Mouse (Mus musculus) ES-E14 (cell line): ENCODE results near the gene Ankrd2. TPM values are rescaled to one million over a fixed set of nuclear protein-coding genes. Genes with fewer than 3 reads are reported as not detected.
A peak's percentile ranks its signal among the peaks of the same experiment; 100 is the strongest.

ENCODE experiments used
- DNase-seq: peaks from one replicate; pipeline ENCODE4 v3.0.0-alpha.2; 2013; ENCODE audit warnings: low read depth, low spot score
- H3K27ac ChIP-seq: 2 replicates; pipeline ENCODE4 v1.5.1; 2012; ENCODE audit warnings: low read depth, mild to moderate bottlenecking, low read length, moderate library complexity, mixed read lengths; ENCODE audit not compliant: poor library complexity, insufficient read depth, severe bottlenecking
- H3K36me3 ChIP-seq: 2 replicates; pipeline ENCODE4 v1.6.1; 2012; ENCODE audit warnings: mild to moderate bottlenecking, low read length, moderate library complexity, mixed read lengths; ENCODE audit not compliant: control insufficient read depth, poor library complexity, insufficient read depth, severe bottlenecking
- H3K4me1 ChIP-seq, 2 experiments: fragments of 150-350 bp in 1 of 2; sonication (generic) in 1 of 2; 2 replicates each; pipeline ENCODE4 v1.6.1; 2012; ENCODE audit warnings: low read length in 2 of 2, mild to moderate bottlenecking in 1 of 2, mixed read lengths in 1 of 2; ENCODE audit not compliant: control insufficient read depth in 2 of 2, insufficient read depth in 2 of 2, poor library complexity in 1 of 2
- H3K4me3 ChIP-seq, 2 experiments: fragments of 150-350 bp in 1 of 2; sonication (generic) in 1 of 2; 2 replicates each; pipeline ENCODE4 v1.5.1; 2012; ENCODE audit warnings: low read length in 2 of 2, low read depth in 1 of 2, mild to moderate bottlenecking in 1 of 2, mixed read lengths in 1 of 2; ENCODE audit not compliant: insufficient read depth in 1 of 2, poor library complexity in 1 of 2, severe bottlenecking in 1 of 2
- H3K9ac ChIP-seq: 2 replicates; pipeline ENCODE4 v1.6.1; 2012; ENCODE audit warnings: low read depth, mild to moderate bottlenecking, low read length, mixed read lengths; ENCODE audit not compliant: poor library complexity, insufficient read depth, severe bottlenecking
- H3K9me3 ChIP-seq: fragments of 150-350 bp; sonication (generic); 2 replicates; pipeline ENCODE4 v1.6.1; 2012; ENCODE audit warnings: low read depth, mild to moderate bottlenecking, low read length; ENCODE audit not compliant: control insufficient read depth, insufficient read depth
- CHD2 ChIP-seq: IDR thresholded peaks from 2 replicates; pipeline ENCODE4 v1.6.1; 2014; ENCODE audit warnings: mild to moderate bottlenecking, low read depth, low read length, inconsistent platforms
- HCFC1 ChIP-seq: IDR thresholded peaks from 2 replicates; pipeline ENCODE4 v1.6.1; 2012; ENCODE audit warnings: low read length, inconsistent platforms, borderline replicate concordance; ENCODE audit not compliant: insufficient read depth
- MAFK ChIP-seq: IDR thresholded peaks from 2 replicates; pipeline ENCODE4 v1.6.1; 2014; ENCODE audit warnings: mild to moderate bottlenecking, low read depth, low read length, inconsistent platforms; ENCODE audit not compliant: insufficient read depth
- ZC3H11A ChIP-seq: IDR thresholded peaks from 2 replicates; pipeline ENCODE4 v1.6.1; 2012; ENCODE audit warnings: low read depth, mild to moderate bottlenecking, inconsistent platforms, low read length, borderline replicate concordance
- ZNF384 ChIP-seq: IDR thresholded peaks from 2 replicates; pipeline ENCODE4 v1.6.1; 2012; ENCODE audit warnings: low read depth, low read length, inconsistent platforms
- in situ Hi-C, 2 experiments: fragments of 600-800 bp; cut with MboI; formaldehyde crosslinking; loops; one replicate each; pipeline ENCODE4 v1.15.1; 2025; ENCODE audit warnings: low sequenced_read_pairs in 2 of 2, inconsistent platforms in 1 of 2; ENCODE audit not compliant: unreplicated experiment in 2 of 2
- total RNA-seq: library from RNA; depleted of rRNA; stranded (reverse); fragments of 300-350 nt; gene quantifications from 2 replicates; pipeline ENCODE4 v1.2.3, GENCODE M21; 2012

The Ankrd2 gene
- total RNA-seq, 1 experiment: 0.45 TPM

DNA sequence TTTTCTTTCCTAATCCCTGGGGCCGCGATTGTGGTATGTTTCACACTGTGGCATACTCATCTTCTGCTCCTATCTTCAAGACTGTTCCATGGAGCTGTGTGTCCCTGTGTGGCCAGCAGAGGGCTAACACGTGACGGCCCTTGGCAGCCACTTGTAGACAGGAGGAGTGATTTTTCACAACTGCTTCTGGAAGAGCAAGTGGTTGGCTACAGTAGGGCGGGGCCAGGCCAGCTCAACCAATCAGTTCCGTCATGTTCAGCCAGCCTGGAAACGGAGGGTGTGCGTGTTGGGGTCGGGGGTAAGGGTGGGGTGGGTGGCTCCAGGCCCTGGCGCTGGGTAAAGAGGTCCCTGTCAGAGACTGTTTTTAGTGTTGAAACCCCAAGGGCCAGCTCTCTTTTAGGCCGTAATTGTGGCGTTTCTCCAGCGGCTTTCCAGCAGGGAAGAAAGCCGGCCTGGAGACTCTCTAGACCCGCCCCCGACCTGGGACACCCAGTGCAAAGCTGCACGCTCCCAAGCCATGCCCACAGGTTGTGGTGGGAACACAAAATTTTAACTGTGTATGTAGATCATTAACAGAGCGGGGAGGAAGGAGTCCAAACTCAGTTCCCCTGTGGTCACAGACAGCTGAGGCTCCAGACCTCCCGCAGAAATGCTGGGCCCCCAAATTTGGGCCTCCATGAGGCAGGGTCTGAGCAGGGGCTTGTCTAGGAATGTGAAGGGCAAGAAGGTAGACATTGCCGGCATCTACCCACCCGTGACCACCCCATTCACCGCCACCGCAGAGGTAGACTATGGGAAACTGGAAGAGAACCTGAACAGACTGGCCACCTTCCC is 9.7 kb downstream of the Ankrd2 start, which contains the start of gene Hoga1:
TSS of gene Hoga1 (plus strand) at position 342 of the 834 bp plus-strand sequence.
- peak within 1 kb of the TSS; percentile 35 to 44; a peak in 3 of 4 replicates for H3K4me3 ChIP-seq
- TF ChIP-seq HCFC1: no peak
- TF ChIP-seq ZNF384: no peak
- no peak for TF ChIP-seq MAFK
- no peak for TF ChIP-seq ZC3H11A
- no peak for TF ChIP-seq CHD2
- H3K9me3 ChIP-seq: no peaks in the 10 kb centered on the region
- H3K4me1 ChIP-seq: peaks cover 0 to 1% of the 10 kb centered on the region in 2 experiments; a peak in 2 of 4 replicates
- H3K36me3 ChIP-seq: no peaks in the 10 kb centered on the region
- peak; percentile 85 for DNase-seq
- no peak within 1 kb of the TSS for H3K27ac ChIP-seq
- in situ Hi-C loops: no loop called here
- no peak within 1 kb of the TSS for H3K9ac ChIP-seq

- DNase-seq: no peak
- Histone ChIP-seq H3K9ac (no peak overlapping the region), H3K36me3 (no peaks in the 10 kb centered on the region), H3K4me1 (peaks cover 1 to 4% of the 10 kb centered on the region in 2 experiments; a peak in 2 of 4 replicates), H3K9me3 (no peaks in the 10 kb centered on the region), H3K27ac (no peak overlapping the region), H3K4me3 (no peak overlapping the region)
- in situ Hi-C loops: no loop called here
- TF ChIP-seq MAFK: no peak
- TF ChIP-seq ZNF384: no peak
- TF ChIP-seq HCFC1: no peak
- no peak for TF ChIP-seq CHD2
- no peak for TF ChIP-seq ZC3H11A
Observed at GRCm38 (mm10) chr19:42050251-42050650, 14.5 kb downstream of the Ankrd2 start.

DNA sequence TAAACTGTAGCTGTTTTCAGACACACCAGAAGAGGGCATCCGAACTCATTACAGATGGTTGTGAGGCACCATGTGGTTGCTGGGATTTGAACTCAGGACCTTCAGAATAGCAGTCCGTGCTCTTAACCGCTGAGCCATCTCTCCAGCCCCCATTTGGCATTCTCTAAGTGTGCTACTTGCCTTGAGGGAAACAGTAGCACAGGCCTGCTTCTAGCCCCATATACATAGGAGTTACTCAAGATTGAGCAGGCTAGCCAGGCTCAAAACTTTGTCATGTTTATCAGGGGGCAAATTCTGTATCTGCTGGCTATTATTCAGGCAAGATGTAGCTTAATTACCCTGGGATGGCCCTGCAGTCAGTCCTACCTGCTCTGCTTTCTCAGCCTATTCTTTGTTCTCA is 15.6 kb downstream of the Ankrd2 start:
- Histone ChIP-seq H3K36me3 (no peaks in the 10 kb centered on the region), H3K9ac (no peak overlapping the region), H3K27ac (no peak overlapping the region), H3K4me3 (no peak overlapping the region), H3K9me3 (no peaks in the 10 kb centered on the region), H3K4me1 (peaks cover 0 to 4% of the 10 kb centered on the region in 2 experiments; a peak in 1 of 4 replicates)
- TF ChIP-seq HCFC1 (no peak), MAFK (no peak), ZNF384 (no peak), CHD2 (no peak), ZC3H11A (no peak)
- in situ Hi-C loops: no loop called here
- DNase-seq: no peak

DNA sequence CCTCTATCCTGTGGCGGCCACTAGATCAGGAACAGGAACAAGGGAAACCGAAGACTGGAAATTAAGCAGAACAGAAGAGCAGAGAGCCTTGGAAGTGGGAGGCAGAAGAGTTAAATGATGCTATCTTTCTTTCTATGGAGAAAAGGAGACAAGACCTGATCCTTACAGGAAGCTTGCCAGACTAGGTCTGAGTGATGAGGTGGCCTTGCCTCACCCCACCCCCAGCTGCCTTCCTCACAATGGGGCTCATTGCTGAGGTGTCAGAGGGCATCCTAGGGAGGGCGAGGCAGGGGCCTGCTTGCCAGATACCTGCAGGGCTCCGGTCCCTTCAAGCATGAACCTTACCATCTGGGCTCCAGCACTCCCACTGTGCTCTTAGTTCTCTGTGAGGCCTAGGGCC is 16.1 kb downstream of the Ankrd2 start, which contains the start of gene 4933411K16Rik:
TSS of gene 4933411K16Rik (plus strand) at position 301 of the 400 bp plus-strand sequence.
- no peaks in the 10 kb centered on the region for H3K36me3 ChIP-seq
- H3K4me3 ChIP-seq: no peak within 1 kb of the TSS
- TF ChIP-seq CHD2 (no peak), ZC3H11A (no peak)
- peaks cover 0 to 4% of the 10 kb centered on the region in 2 experiments; a peak in 1 of 4 replicates for H3K4me1 ChIP-seq
- no peak within 1 kb of the TSS for H3K27ac ChIP-seq
- no peak for DNase-seq
- in situ Hi-C loops: no loop called here
- H3K9me3 ChIP-seq: no peaks in the 10 kb centered on the region
- no peak within 1 kb of the TSS for H3K9ac ChIP-seq

DNA sequence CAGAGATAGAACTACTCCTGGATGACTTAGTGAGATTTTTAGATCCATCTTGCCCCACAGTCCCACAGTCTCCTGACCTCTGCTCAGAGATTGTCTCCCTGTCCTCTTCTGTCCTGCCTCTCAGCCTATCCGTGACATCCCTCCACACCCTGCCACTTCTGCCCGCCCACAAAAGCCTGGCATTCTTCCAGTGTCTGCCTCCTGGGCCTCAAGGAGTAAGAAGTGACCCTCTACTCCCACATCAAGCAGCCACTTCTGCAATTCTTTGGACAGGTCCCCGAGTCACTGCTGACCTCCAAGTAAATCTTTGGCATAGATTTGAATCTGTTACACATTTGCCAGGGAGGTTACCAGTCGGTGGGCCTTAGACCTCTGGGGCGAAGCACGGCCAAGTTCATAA is 18.5 kb downstream of the Ankrd2 start:
- TF ChIP-seq ZNF384 (no peak), HCFC1 (no peak)
- Histone ChIP-seq H3K9ac (no peak overlapping the region), H3K36me3 (no peaks in the 10 kb centered on the region), H3K4me3 (no peak overlapping the region), H3K9me3 (no peaks in the 10 kb centered on the region), H3K27ac (no peak overlapping the region), H3K4me1 (peaks cover 0 to 4% of the 10 kb centered on the region in 2 experiments; a peak in 1 of 4 replicates)
- in situ Hi-C loops: no loop called here
- no peak for DNase-seq
